Mouse (Mus musculus): ENCODE data around the gene Clasrp.

- TF ChIP-seq CTCF (IDR thresholded peaks at IDR 0.05; ENCODE audit: low read depth) (no peak), EP300 (IDR thresholded peaks at IDR 0.05; ENCODE audit: low read depth) (no peak)
Measured at GRCm38 (mm10) chr7:19557982-19558900, 46.0 kb downstream of the Clasrp start.

Data from liver, postnatal 0 days (tissue).